Mouse (Mus musculus): ENCODE results near the gene Mrpl49.

GRCm38 (mm10) chr19:6058513-6058912 lies 928 bp upstream of the Mrpl49 start:
- TF ChIP-seq CTCF (IDR thresholded peaks at IDR 0.05; ENCODE audit: extremely low read depth, insufficient read depth, low read length) (no peak), POLR2A (IDR thresholded peaks at IDR 0.05; ENCODE audit: extremely low read depth, insufficient read depth, low read length) (no peak)

Data from cortical plate, adult 2 months (tissue).